Mouse (Mus musculus): Measurements from ENCODE around the gene Gstm2. TPM values are rescaled to one million over a fixed set of nuclear protein-coding genes. Genes with fewer than 3 reads are reported as not detected.
"Not testable (repeated sequence)": the region's sequence is repeated elsewhere in the genome, so short reads cannot be mapped to it uniquely, and the experiment has no call there.

Gstm2 gene
- total and polyA plus RNA-seq, 3 experiments, result 0.13 to 0.53 TPM; not detected in 1

- H3K9me3 ChIP-seq (replicated peaks; ENCODE audit: low read length), result no peaks in the 10 kb centered on the region
- no peak for TF ChIP-seq TCF12 (IDR thresholded peaks at IDR 0.05; ENCODE audit: low read depth, low read length)
- TF ChIP-seq MEF2A (IDR thresholded peaks at IDR 0.05; ENCODE audit: borderline replicate concordance, low read depth, low read length), result no peak
- TF ChIP-seq MAX (IDR thresholded peaks at IDR 0.05; ENCODE audit: low read length), result no peak
- TF ChIP-seq MAFK (IDR thresholded peaks at IDR 0.05; ENCODE audit: insufficient replicate concordance, low read length), result no peak
- TF ChIP-seq ZKSCAN1 (IDR thresholded peaks at IDR 0.05; ENCODE audit: borderline replicate concordance, low read depth, low read length), result no peak
- TF ChIP-seq NRF1 (IDR thresholded peaks at IDR 0.05; ENCODE audit: low read depth, low read length), result no peak
- TF ChIP-seq USF1 (IDR thresholded peaks at IDR 0.05; ENCODE audit: low read depth, low read length), result no peak
- no peak for TF ChIP-seq E2F4 (IDR thresholded peaks at IDR 0.05; ENCODE audit: insufficient replicate concordance, low read depth, low read length)
- no peak for TF ChIP-seq GABPA (IDR thresholded peaks at IDR 0.05; ENCODE audit: insufficient replicate concordance, low read depth, low read length)
- TF ChIP-seq NELFE (IDR thresholded peaks at IDR 0.05; ENCODE audit: low read depth, low read length), result no peak
- TF ChIP-seq CHD1 (IDR thresholded peaks at IDR 0.05; ENCODE audit: low read depth, low read length), result no peak
- TF ChIP-seq PAX5 (IDR thresholded peaks at IDR 0.05; ENCODE audit: low read length), result no peak
- H3K27me3 ChIP-seq (replicated peaks), result peaks cover 19% of the 10 kb centered on the region
- no peaks in the 10 kb centered on the region for H3K79me2 ChIP-seq (replicated peaks; ENCODE audit: control insufficient read depth, extremely low read depth, insufficient read depth, poor library complexity, severe bottlenecking)
- dilution Hi-C loops (cut with MboI; ENCODE audit: extremely low pct_ligation_motif_present, extremely low pct_unique_long_range_greater_than_20kb, low sequenced_read_pairs), result no loop called here
- H3K4me3 ChIP-seq (replicated peaks in 1 of 3; ENCODE audit: low read depth in 2 of 3, low read length in 2 of 3, poor library complexity in 1 of 3), result no peak overlapping the region
- no peak overlapping the region for H3K4me2 ChIP-seq (ENCODE audit: insufficient read depth, low read depth, poor library complexity, severe bottlenecking)
- in situ Hi-C loops (cut with MboI; ENCODE audit: low pct_ligation_motif_present, low pct_unique_long_range_greater_than_20kb, low sequenced_read_pairs), result no loop called here
- no peaks in the 10 kb centered on the region for H3K36me3 ChIP-seq (replicated peaks in 1 of 2; ENCODE audit: control insufficient read depth in 1 of 2, insufficient read depth in 1 of 2, low read length in 1 of 2)
- no peak for DNase-seq (ENCODE audit: extremely low read depth)
- H3K9ac ChIP-seq (ENCODE audit: insufficient read depth, low read depth), result no peak overlapping the region
- H3K4me1 ChIP-seq (ENCODE audit: control insufficient read depth in 1 of 2, insufficient read depth in 2 of 2), result no peaks in the 10 kb centered on the region
- no peak overlapping the region for H3K27ac ChIP-seq (ENCODE audit: insufficient read depth, low read depth)
Observed at GRCm38 (mm10) chr3:107972070-107972469, 14.2 kb downstream of the Gstm2 start.

- H3K9me3 ChIP-seq (replicated peaks; ENCODE audit: low read length); H3K4me3 ChIP-seq (replicated peaks in 1 of 3; ENCODE audit: low read depth in 2 of 3, low read length in 2 of 3, poor library complexity in 1 of 3); DNase-seq (ENCODE audit: extremely low read depth); dilution Hi-C loops (cut with MboI; ENCODE audit: extremely low pct_ligation_motif_present, extremely low pct_unique_long_range_greater_than_20kb, low sequenced_read_pairs); H3K9ac ChIP-seq (ENCODE audit: insufficient read depth, low read depth); H3K4me1 ChIP-seq (ENCODE audit: control insufficient read depth in 1 of 2, insufficient read depth in 2 of 2); H3K4me2 ChIP-seq (ENCODE audit: insufficient read depth, low read depth, poor library complexity, severe bottlenecking); H3K79me2 ChIP-seq (replicated peaks; ENCODE audit: control insufficient read depth, extremely low read depth, insufficient read depth, poor library complexity, severe bottlenecking); H3K36me3 ChIP-seq (replicated peaks in 1 of 2; ENCODE audit: control insufficient read depth in 1 of 2, insufficient read depth in 1 of 2, low read length in 1 of 2); H3K27ac ChIP-seq (ENCODE audit: insufficient read depth, low read depth); in situ Hi-C loops (cut with MboI; ENCODE audit: low pct_ligation_motif_present, low pct_unique_long_range_greater_than_20kb, low sequenced_read_pairs): not testable (repeated sequence)
- H3K27me3 ChIP-seq (replicated peaks), result peaks cover 19% of the 10 kb centered on the region
Observed at GRCm38 (mm10) chr3:107971101-107971500, 15.2 kb downstream of the Gstm2 start.

- Histone ChIP-seq H3K27me3 (replicated peaks) (peaks cover 13% of the 10 kb centered on the region), H3K27ac (ENCODE audit: insufficient read depth, low read depth) (no peak within 1 kb of the TSS), H3K4me2 (ENCODE audit: insufficient read depth, low read depth, poor library complexity, severe bottlenecking) (no peak within 1 kb of the TSS), H3K4me1 (ENCODE audit: control insufficient read depth in 1 of 2, insufficient read depth in 2 of 2) (peaks cover 4 to 14% of the 10 kb centered on the region in 2 experiments; a peak in 3 of 4 replicates), H3K4me3 (replicated peaks in 1 of 3; ENCODE audit: low read depth in 2 of 3, low read length in 2 of 3, poor library complexity in 1 of 3) (no peak within 1 kb of the TSS), H3K9me3 (replicated peaks; ENCODE audit: low read length) (no peaks in the 10 kb centered on the region), H3K9ac (ENCODE audit: insufficient read depth, low read depth) (no peak within 1 kb of the TSS), H3K79me2 (replicated peaks; ENCODE audit: control insufficient read depth, extremely low read depth, insufficient read depth, poor library complexity, severe bottlenecking) (no peaks in the 10 kb centered on the region), H3K36me3 (replicated peaks in 1 of 2; ENCODE audit: control insufficient read depth in 1 of 2, insufficient read depth in 1 of 2, low read length in 1 of 2) (no peaks in the 10 kb centered on the region)
- in situ Hi-C loops (cut with MboI; ENCODE audit: low pct_ligation_motif_present, low pct_unique_long_range_greater_than_20kb, low sequenced_read_pairs) (no loop called here), dilution Hi-C loops (cut with MboI; ENCODE audit: extremely low pct_ligation_motif_present, extremely low pct_unique_long_range_greater_than_20kb, low sequenced_read_pairs) (no loop called here)
- TF ChIP-seq USF1 (IDR thresholded peaks at IDR 0.05; ENCODE audit: low read depth, low read length), result no peak
- no peak for DNase-seq (ENCODE audit: extremely low read depth)
Observed at GRCm38 (mm10) chr3:107968724-107969395, 17.4 kb downstream of the Gstm2 start, which contains the start of gene Gstm3. Gene Gstm3 (minus strand): TSS chr3:107969283.
